Mouse (Mus musculus) neural tube, embryonic 11.5 days (tissue): Measurements from ENCODE around the gene Nkrf. TPM values are rescaled to one million over a fixed set of nuclear protein-coding genes. Genes with fewer than 3 reads are reported as not detected.

Experiments
- ATAC-seq: fragments of 200-750 bp; cut with Nextera tagmentation; 2 replicates; pipeline ENCODE4 v1.8.0; 2017; ENCODE audit warnings: moderate number of reproducible peaks, mild to moderate bottlenecking, moderate TSS enrichment, moderate library complexity; ENCODE audit not compliant: insufficient read depth, low FRiP score, low TSS enrichment
- DNase-seq: peaks from one replicate; pipeline ENCODE4 v3.0.0-alpha.2; 2015; ENCODE audit warnings: low spot score
- H3K27ac ChIP-seq: fragments of 300-500 bp; sonication (generic); 2 replicates; pipeline ENCODE4 v1.5.1; 2014; ENCODE audit warnings: low read depth, mild to moderate bottlenecking, low read length
- H3K27me3 ChIP-seq: fragments of 300-500 bp; sonication (generic); 2 replicates; pipeline ENCODE4 v1.6.1; 2014; ENCODE audit warnings: mild to moderate bottlenecking, low read length, mixed read lengths; ENCODE audit not compliant: control insufficient read depth, insufficient read depth
- H3K36me3 ChIP-seq: fragments of 300-500 bp; sonication (generic); 2 replicates; pipeline ENCODE4 v1.6.1; 2014; ENCODE audit warnings: mild to moderate bottlenecking, low read length, moderate library complexity, mixed read lengths; ENCODE audit not compliant: control insufficient read depth, insufficient read depth
- H3K4me1 ChIP-seq: fragments of 300-500 bp; sonication (generic); 2 replicates; pipeline ENCODE4 v1.6.1; 2014; ENCODE audit warnings: low read length, mixed read lengths; ENCODE audit not compliant: control insufficient read depth, insufficient read depth
- H3K4me2 ChIP-seq: fragments of 300-500 bp; sonication (generic); 2 replicates; pipeline ENCODE4 v1.6.1; 2014; ENCODE audit warnings: low read depth, mild to moderate bottlenecking, moderate library complexity
- H3K4me3 ChIP-seq: fragments of 300-500 bp; sonication (generic); 2 replicates; pipeline ENCODE4 v1.5.1; 2014; ENCODE audit warnings: low read depth, low read length
- H3K9ac ChIP-seq: fragments of 300-500 bp; sonication (generic); 2 replicates; pipeline ENCODE4 v1.6.1; 2014; ENCODE audit warnings: mild to moderate bottlenecking, low read length
- H3K9me3 ChIP-seq: fragments of 300-500 bp; sonication (generic); 2 replicates; pipeline ENCODE4 v1.6.1; 2016; ENCODE audit warnings: low read length; ENCODE audit not compliant: control insufficient read depth
- WGBS: fragments of 180-500 bp; shearing (Covaris S2); extraction: QIAGEN DNeasy Blood & Tissue Kit; methylation state at CpG from one replicate; pipeline ENCODE4 v1.1.7; 2014; 5-methylcytosine and 5-hydroxymethylcytosine counted together
- polyA plus RNA-seq: library from polyadenylated mRNA; unstranded; fragments of >200 nt; fragmentation: Nextera tagmentation; extraction: Ambion mirVana; gene quantifications from 2 replicates; pipeline ENCODE4 v1.2.1, GENCODE M21; 2014

Nkrf gene
- polyA plus RNA-seq = 7.1 and 7.8 TPM in 2 replicates

DNA sequence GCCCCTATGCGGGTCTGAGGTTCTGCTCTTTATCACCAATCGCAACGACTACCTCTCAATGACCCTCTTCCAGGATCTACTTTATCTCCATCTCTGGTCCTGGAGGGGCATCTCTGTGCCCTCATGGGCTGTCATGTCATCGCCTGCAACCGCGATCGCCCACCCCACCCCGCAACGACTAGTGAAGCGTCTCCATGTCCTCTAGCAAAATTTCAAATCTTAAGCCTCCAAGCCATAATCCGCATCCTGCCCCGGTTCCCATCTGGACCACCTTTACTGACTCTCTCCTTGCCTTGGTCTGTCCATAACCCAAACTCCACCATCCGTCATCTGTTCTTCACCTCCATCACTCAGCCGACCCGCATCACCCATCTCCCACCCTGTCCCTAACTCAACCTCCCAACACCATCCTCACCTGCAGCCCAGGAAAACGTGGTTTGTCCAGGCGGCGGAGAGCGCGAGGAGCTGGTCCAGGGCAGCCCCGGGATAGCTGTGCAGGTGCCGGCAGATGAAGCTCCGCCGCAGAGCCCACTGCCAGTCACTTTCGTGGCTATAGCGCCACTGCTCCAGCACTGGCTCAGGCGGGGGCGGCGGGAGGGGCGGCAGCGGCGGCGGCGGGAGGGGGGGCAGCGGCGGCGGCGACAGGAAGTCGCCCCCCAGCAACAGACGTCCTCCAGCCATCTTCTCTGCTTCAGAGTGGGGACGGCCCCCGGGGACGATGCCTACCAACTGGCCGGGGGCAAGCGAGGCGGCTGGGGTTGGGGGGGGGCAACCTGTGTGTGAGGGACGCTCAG, at the start of gene Nkrf:
Gene Nkrf, minus strand, starts transcription at position 579 of the 794 bp plus-strand sequence.
- WGBS = 19% methylated on average over 26 of the region's 47 CpGs
- no peaks in the 10 kb centered on the region for H3K27me3 ChIP-seq
- peak within 1 kb of the TSS; percentile 51 for H3K4me2 ChIP-seq

DNA sequence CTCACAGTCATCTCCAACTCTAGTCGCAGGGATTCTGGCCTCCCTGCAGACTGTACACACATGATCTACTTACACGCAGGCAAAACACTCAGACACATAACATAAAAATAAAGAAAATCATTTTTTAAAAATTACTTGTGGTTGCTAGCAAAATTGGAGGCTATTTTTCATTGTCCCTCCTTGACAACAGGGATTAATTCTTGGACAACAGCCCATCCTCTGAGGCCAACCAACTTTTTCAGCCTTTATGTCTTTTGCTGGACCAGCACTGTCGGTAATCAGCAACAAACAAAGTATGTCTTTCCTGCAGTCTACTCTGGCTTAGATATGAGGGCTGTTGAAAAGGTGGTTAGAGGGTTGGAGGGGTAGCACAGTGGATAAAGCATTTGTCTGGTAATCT, 38.4 kb upstream of the Nkrf start:
- Histone ChIP-seq H3K27ac (no peak overlapping the region), H3K9me3 (no peaks in the 10 kb centered on the region), H3K4me2 (no peak overlapping the region), H3K9ac (no peak overlapping the region), H3K4me3 (no peak overlapping the region), H3K27me3 (no peaks in the 10 kb centered on the region), H3K4me1 (no peaks in the 10 kb centered on the region), H3K36me3 (no peaks in the 10 kb centered on the region)
- no peak for ATAC-seq
- WGBS = 90% methylated on average over 3 of the region's 3 CpGs
- DNase-seq = no peak

More for the DNA sequence above, at the start of gene Nkrf:
- Histone ChIP-seq H3K9me3 (no peaks in the 10 kb centered on the region), H3K4me1 (no peaks in the 10 kb centered on the region), H3K36me3 (no peaks in the 10 kb centered on the region), H3K27ac (peak within 1 kb of the TSS; percentile 70), H3K4me3 (peak within 1 kb of the TSS; percentile 52), H3K9ac (peak within 1 kb of the TSS; percentile 68)
- DNase-seq (peak; percentile 33), ATAC-seq (peak; percentile 75)

DNA sequence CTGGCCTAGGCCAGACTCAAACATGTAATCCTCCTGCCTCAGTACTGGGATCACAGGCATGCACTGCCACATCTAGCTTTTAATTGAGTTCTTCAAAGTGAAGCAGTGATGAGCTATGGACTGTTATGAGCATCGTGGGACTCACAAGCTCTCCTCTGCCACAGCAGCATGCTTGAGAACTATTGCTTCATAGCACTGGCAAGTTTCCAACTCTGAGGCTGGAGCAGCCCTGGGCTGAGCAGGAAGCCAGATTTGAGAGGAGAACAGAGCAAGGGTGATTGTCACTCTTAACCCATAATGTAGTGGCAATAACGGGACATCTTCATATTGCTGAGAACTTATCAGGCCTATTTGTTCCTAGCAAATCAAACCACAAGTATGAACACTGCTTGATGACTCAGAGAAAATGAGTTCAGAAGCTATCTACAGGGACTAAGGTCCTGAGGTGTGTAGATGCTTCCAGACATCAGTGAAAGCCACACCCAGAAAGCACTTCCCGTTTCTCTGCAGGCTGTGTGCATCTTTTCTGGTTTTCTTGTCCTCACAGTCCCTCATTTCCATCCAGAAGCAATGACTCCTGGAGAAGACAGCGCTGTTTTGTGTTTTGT, 37.2 kb upstream of the Nkrf start:
- no peaks in the 10 kb centered on the region for H3K36me3 ChIP-seq
- ATAC-seq (no peak), DNase-seq (no peak)
- no peaks in the 10 kb centered on the region for H3K27me3 ChIP-seq
- no peak overlapping the region for H3K27ac ChIP-seq
- WGBS = 89% methylated on average over 4 of the region's 4 CpGs
- no peak overlapping the region for H3K4me2 ChIP-seq
- H3K9ac ChIP-seq = no peak overlapping the region
- H3K9me3 ChIP-seq = no peaks in the 10 kb centered on the region
- H3K4me3 ChIP-seq = no peak overlapping the region
- H3K4me1 ChIP-seq = no peaks in the 10 kb centered on the region

DNA sequence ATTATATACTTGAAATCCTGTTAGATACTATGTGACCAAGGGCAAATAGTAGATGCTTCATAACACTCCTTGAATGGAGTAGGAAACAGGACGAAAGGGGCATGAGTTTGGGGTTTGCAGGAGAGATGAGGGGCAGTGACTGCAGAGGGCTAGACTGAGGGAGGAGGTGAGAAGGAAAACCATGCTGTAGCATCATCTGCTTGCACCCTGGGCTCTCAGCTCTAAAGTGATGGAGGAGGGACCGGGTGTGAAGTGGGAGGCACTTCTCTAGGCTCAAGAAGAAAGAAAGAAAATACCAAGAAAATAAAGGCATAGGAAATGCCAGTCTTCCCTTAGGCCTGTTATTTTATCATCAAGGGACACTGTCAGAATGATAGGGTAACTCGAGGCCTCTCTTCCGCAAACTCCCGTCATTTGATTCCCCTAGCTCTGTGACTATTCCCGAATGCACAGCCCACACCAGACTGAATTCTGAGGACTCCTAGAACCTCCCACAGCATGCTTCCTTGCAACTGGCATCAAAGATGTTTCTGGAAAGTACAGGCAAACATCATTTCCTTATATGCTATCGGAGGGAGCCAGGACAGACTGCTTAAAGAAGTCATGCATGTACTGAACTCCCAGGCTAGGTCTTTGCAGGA, 32.7 kb upstream of the Nkrf start:
- H3K4me3 ChIP-seq = no peak overlapping the region
- H3K36me3 ChIP-seq = no peaks in the 10 kb centered on the region
- ATAC-seq (no peak), DNase-seq (no peak)
- no peaks in the 10 kb centered on the region for H3K4me1 ChIP-seq
- 78% methylated on average over 7 of the region's 7 CpGs for WGBS
- H3K9me3 ChIP-seq = no peaks in the 10 kb centered on the region
- H3K4me2 ChIP-seq = no peak overlapping the region
- no peak overlapping the region for H3K9ac ChIP-seq
- no peak overlapping the region for H3K27ac ChIP-seq
- H3K27me3 ChIP-seq = no peaks in the 10 kb centered on the region

DNA sequence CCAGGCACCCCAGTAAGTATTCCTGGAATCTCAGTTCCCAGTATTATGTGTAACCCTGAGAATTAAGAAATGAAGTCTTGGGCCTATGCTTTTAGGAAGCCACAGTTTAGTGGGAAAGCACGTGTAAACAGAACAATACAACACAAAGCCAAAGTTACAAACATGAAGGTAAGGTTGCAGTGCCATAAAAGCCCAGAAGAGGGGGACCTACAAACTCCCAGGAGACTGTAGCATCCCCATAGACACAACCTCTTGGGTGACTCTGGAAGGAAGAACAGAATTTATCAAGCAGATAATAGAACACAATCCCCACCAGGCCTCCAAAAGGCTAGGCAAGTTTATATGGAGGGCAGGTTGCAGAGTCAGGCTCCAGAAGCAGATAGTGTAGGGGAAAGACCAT, 27.9 kb upstream of the Nkrf start:
- Histone ChIP-seq H3K4me1 (no peaks in the 10 kb centered on the region), H3K27me3 (no peaks in the 10 kb centered on the region), H3K9ac (no peak overlapping the region), H3K27ac (no peak overlapping the region), H3K9me3 (no peaks in the 10 kb centered on the region), H3K4me2 (no peak overlapping the region), H3K4me3 (no peak overlapping the region), H3K36me3 (no peaks in the 10 kb centered on the region)
- 65% methylated on average over 1 of the region's 1 CpGs for WGBS
- no peak for ATAC-seq
- DNase-seq = no peak

DNA sequence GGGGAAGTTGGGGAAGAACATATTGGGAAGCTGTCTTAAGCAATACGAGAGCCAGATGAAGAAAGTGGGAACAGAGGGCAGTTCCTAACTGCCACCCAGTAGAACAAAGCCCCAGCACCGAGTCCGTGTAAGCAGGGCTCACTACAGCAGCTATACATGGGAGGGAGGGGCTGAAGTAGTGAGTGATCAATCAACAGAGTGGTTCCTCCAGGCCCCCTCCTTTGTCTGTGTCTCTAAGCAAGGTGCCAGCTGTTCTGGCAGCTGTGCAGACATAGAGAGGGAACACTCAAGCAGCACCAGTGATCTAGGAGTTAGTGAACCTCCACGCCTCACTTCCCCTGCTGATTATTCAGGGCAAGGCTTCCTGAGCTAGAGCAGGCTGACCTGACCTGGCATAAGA, 27.0 kb upstream of the Nkrf start:
- no peaks in the 10 kb centered on the region for H3K4me1 ChIP-seq
- no peak for ATAC-seq
- 71% methylated on average over 4 of the region's 4 CpGs for WGBS
- H3K9me3 ChIP-seq = no peaks in the 10 kb centered on the region
- H3K27ac ChIP-seq = no peak overlapping the region
- H3K27me3 ChIP-seq = no peaks in the 10 kb centered on the region
- H3K36me3 ChIP-seq = no peaks in the 10 kb centered on the region
- H3K4me3 ChIP-seq = no peak overlapping the region
- DNase-seq = no peak
- H3K4me2 ChIP-seq = no peak overlapping the region
- no peak overlapping the region for H3K9ac ChIP-seq

DNA sequence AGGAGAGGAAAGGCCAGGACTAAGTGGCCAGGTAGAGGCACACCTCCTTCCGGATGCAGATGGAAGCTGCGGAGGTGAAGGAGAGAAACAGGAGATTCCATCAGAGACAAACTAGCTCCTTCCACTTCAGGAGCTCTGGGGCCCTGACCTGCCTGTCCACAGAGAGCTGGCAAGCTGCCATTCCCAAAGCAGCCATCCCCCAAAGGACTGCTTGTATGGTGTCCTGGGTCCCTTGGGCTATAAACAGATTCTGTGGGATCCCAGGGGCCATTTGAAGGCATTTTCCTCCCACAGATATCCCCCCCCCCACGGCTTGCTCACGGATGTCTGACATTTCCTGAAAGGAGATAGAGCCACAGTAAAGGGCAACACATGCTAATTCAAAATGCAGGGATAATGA, 26.1 kb upstream of the Nkrf start:
- no peak for ATAC-seq

DNA sequence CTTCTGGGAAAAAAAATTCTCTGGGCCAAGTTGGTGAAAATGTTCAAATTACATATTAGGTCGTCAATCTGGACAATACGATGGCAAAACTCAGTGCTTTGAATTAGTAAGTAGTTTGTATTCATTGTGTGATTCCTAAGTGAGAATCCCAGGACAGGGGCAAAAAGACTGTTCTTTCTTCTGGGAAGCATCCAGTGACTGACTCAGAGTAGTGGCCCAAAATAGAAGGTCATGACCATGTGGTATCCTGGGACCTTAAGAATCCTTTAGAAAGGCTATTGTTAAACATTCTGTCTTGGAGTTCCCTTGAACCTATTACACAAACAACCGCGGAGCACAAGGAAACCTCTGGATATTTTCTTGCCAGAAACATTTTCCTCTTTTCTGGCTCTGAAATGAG, 18.6 kb upstream of the Nkrf start:
- no peak overlapping the region for H3K9ac ChIP-seq

More for the DNA sequence above, 26.1 kb upstream of the Nkrf start:
- no peaks in the 10 kb centered on the region for H3K36me3 ChIP-seq
- no peaks in the 10 kb centered on the region for H3K27me3 ChIP-seq
- 85% methylated on average over 4 of the region's 4 CpGs for WGBS
- H3K4me3 ChIP-seq = no peak overlapping the region
- H3K27ac ChIP-seq = no peak overlapping the region
- H3K9me3 ChIP-seq = no peaks in the 10 kb centered on the region
- DNase-seq = no peak
- H3K9ac ChIP-seq = no peak overlapping the region
- H3K4me1 ChIP-seq = no peaks in the 10 kb centered on the region
- H3K4me2 ChIP-seq = no peak overlapping the region

More for the DNA sequence above, 18.6 kb upstream of the Nkrf start:
- no peak for DNase-seq
- no peak for ATAC-seq
- Histone ChIP-seq H3K4me1 (no peaks in the 10 kb centered on the region), H3K4me3 (no peak overlapping the region), H3K9me3 (no peaks in the 10 kb centered on the region), H3K27me3 (no peaks in the 10 kb centered on the region), H3K4me2 (no peak overlapping the region), H3K36me3 (no peaks in the 10 kb centered on the region), H3K27ac (no peak overlapping the region)
- WGBS = 90% methylated on average over 4 of the region's 4 CpGs
